Mouse (Mus musculus) bone marrow macrophage, adult 2 months (primary cell): Measurements from ENCODE around the gene Abtb2.

Source experiments
- CTCF ChIP-seq: IDR thresholded peaks from 2 replicates; pipeline ENCODE4 v1.5.1; 2012; ENCODE audit warnings: low read depth, mild to moderate bottlenecking, low read length, moderate library complexity
- POLR2A ChIP-seq: IDR thresholded peaks from 2 replicates; pipeline ENCODE4 v1.6.1; 2012; ENCODE audit warnings: mild to moderate bottlenecking, low read depth, low read length, borderline replicate concordance

DNA sequence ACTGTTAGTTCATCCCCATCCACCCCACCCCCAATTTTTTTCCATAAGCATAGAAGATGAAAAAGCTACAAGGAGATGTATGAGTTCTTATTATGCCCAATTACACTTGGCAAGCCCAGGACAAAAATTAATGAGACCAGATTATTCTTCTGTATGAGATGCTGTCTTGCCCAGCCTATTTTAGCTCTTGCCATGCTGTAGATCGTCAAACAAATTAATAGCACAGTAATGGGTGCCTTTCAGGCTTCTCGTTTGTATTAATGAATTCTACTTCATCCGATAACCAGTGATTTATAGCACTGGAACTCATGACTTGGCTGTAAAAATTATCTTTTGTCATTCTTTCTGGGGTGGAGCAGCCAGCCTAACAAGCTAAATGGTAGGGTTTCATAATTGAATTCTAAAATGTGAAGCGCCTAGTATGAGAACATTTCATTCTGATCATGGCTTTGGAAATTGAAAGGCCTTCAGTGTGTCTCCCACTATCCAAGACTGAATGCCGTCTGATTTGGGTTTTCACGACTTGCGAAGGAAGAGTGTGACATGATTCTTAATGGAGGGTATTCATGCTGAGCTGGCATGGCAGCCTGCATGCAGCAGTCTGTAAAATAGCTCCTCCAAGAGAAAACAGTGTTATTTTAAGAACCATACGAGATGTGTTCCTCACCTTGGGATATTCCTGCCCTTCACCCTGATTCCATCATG lies 44.9 kb downstream of the Abtb2 start:
- TF ChIP-seq POLR2A (no peak), CTCF (no peak)
